Mouse (Mus musculus): ENCODE measurements around the gene Sash1. TPM values are rescaled to one million over a fixed set of nuclear protein-coding genes. Genes with fewer than 3 reads are reported as not detected.

Gene Sash1
- polyA plus RNA-seq, 1 experiment from 2014 or later = 3.6 TPM

- 72% methylated on average over 2 of the region's 2 CpGs for WGBS (ENCODE audit: insufficient replicate concordance)
- no peaks in the 10 kb centered on the region for H3K9me3 ChIP-seq (replicated peaks; ENCODE audit: control insufficient read depth, low read length)
- H3K4me3 ChIP-seq (ENCODE audit: low read depth, low read length) = no peak overlapping the region
- H3K4me1 ChIP-seq (ENCODE audit: control insufficient read depth, insufficient read depth, low read length) = peaks cover 7% of the 10 kb centered on the region; the same call in 1 of the 2 replicates
- H3K9ac ChIP-seq (ENCODE audit: low read depth, low read length) = no peak overlapping the region
- no peak overlapping the region for H3K4me2 ChIP-seq
- H3K27me3 ChIP-seq (ENCODE audit: control insufficient read depth, insufficient read depth, low read length) = no peaks in the 10 kb centered on the region
- no peak overlapping the region for H3K27ac ChIP-seq (ENCODE audit: low read depth, low read length)
- no peak for ATAC-seq (replicated peaks; ENCODE audit: insufficient number of reproducible peaks, low FRiP score, low TSS enrichment)
- H3K36me3 ChIP-seq (ENCODE audit: control insufficient read depth, insufficient read depth, low read length) = no peaks in the 10 kb centered on the region
Observed at GRCm38 (mm10) chr10:8787221-8787620, 98.6 kb downstream of the Sash1 start.

DNA sequence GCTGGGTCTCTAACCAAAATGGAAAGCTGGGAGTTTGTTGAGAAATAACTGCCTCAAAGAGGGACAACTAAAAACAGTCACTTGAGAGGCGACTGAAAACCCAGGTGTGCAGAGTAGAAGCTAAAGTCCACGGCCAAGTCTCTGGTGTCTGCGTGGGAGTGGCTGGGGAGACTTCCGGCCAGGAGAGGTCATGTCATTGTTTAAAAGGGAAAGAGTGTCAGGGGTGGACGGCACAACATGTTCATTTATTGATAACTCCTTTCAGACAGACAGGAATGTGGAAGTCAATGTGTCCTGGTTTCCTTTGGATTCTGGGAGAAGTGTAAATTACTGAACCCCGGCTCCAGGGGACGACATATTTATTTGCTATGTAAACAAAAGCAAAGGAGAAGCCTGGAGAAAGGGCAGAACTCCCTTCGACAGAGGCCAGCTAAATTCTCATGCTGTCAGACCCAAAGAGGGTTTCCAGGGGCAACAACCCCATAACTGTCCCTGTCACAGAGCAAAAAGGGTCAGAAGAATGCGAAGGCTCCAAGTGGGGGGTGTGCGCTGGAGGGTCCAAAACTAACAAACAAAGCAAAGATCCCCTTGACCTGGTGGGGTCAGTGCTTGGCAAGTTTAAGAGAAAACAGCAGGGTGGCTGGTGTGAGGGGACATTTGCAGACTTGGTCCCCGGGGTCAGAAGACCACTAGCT lies 100.3 kb downstream of the Sash1 start:
- Histone ChIP-seq H3K4me2 (no peak overlapping the region), H3K4me1 (ENCODE audit: control insufficient read depth, insufficient read depth, low read length) (peaks cover 7% of the 10 kb centered on the region; the same call in 1 of the 2 replicates), H3K27me3 (ENCODE audit: control insufficient read depth, insufficient read depth, low read length) (no peaks in the 10 kb centered on the region), H3K9ac (ENCODE audit: low read depth, low read length) (no peak overlapping the region), H3K9me3 (replicated peaks; ENCODE audit: control insufficient read depth, low read length) (no peaks in the 10 kb centered on the region), H3K27ac (ENCODE audit: low read depth, low read length) (no peak overlapping the region), H3K36me3 (ENCODE audit: control insufficient read depth, insufficient read depth, low read length) (no peaks in the 10 kb centered on the region), H3K4me3 (ENCODE audit: low read depth, low read length) (no peak overlapping the region)
- ATAC-seq (replicated peaks; ENCODE audit: insufficient number of reproducible peaks, low FRiP score, low TSS enrichment) = no peak
- 44% methylated on average over 11 of the region's 11 CpGs for WGBS (ENCODE audit: insufficient replicate concordance)

DNA sequence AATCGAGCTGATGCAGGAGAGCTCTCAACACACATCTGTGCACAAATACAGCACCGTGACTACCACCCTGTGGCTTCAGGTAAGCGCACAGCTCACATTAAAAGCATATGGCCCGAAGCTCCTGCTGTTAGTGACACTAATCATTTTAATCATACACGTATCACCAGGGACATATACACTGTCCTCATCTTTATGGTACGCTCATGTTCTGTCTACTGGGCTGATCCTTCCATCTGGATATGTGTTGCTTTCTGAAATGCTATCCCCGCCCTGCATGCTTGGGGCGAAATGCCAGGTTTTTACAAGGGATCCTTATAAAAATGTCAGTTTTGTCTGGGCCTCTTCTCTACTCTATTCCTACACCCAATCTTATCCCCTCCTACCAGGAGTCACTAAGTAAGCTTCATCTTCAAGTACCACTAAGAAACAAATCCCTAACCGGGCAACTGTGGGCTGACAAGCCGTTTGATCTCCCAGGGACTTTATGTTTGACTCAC lies 103.9 kb downstream of the Sash1 start:
- H3K9ac ChIP-seq (ENCODE audit: low read depth, low read length) = no peak overlapping the region
- H3K27me3 ChIP-seq (ENCODE audit: control insufficient read depth, insufficient read depth, low read length) = no peaks in the 10 kb centered on the region
- 82% methylated on average over 10 of the region's 10 CpGs for WGBS (ENCODE audit: insufficient replicate concordance)
- no peak overlapping the region for H3K4me3 ChIP-seq (ENCODE audit: low read depth, low read length)
- H3K4me2 ChIP-seq = no peak overlapping the region
- no peaks in the 10 kb centered on the region for H3K9me3 ChIP-seq (replicated peaks; ENCODE audit: control insufficient read depth, low read length)
- H3K36me3 ChIP-seq (ENCODE audit: control insufficient read depth, insufficient read depth, low read length) = no peaks in the 10 kb centered on the region
- ATAC-seq (replicated peaks; ENCODE audit: insufficient number of reproducible peaks, low FRiP score, low TSS enrichment) = no peak
- H3K27ac ChIP-seq (ENCODE audit: low read depth, low read length) = no peak overlapping the region
- H3K4me1 ChIP-seq (ENCODE audit: control insufficient read depth, insufficient read depth, low read length) = peaks cover 7% of the 10 kb centered on the region; the same call in 1 of the 2 replicates

DNA sequence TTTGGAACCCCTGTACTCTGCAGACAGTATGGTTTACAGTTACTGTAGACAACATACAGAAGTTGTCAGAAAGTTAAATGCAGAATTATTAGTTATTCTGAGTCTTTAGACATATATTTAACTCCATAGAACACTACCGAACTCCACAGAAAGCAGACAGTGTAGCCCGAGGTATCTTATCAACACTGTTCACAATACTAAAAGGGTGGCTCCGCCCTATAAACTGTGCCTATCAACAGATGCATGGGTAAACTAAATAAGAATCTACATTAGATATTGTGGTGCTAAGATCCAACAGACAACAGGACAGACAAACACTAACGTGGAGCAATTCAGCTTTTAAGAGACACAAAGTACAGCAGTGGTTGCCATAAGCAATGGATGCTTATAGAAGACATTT lies 106.0 kb downstream of the Sash1 start:
- no peak overlapping the region for H3K4me3 ChIP-seq (ENCODE audit: low read depth, low read length)

DNA sequence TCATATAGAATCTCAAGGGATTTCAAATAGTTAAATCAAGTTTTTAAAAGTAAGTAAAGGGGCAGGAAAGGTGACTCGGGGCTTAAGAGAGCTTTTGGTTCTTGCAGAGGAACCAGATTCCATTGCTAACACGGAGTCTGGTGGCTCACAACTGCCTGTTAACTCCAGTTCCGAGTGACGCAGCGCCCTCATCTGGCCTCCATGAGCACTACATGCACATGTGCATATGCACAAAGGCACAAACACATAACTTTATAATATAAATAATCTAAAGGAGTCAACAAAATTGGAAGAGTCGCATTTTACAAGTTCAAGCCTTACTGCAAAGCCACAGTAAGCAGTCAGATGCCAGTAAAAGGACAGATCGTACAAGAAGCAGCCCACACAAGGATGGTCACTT lies 107.0 kb downstream of the Sash1 start:
- WGBS (ENCODE audit: insufficient replicate concordance) = 87% methylated on average over 7 of the region's 7 CpGs

More for the DNA sequence above, 106.0 kb downstream of the Sash1 start:
- no peak for ATAC-seq (replicated peaks; ENCODE audit: insufficient number of reproducible peaks, low FRiP score, low TSS enrichment)
- H3K27ac ChIP-seq (ENCODE audit: low read depth, low read length) = no peak overlapping the region
- H3K36me3 ChIP-seq (ENCODE audit: control insufficient read depth, insufficient read depth, low read length) = peaks cover 4% of the 10 kb centered on the region; the same call in 1 of the 2 replicates
- H3K9ac ChIP-seq (ENCODE audit: low read depth, low read length) = no peak overlapping the region
- no peaks in the 10 kb centered on the region for H3K27me3 ChIP-seq (ENCODE audit: control insufficient read depth, insufficient read depth, low read length)
- 74% methylated on average over 4 of the region's 4 CpGs for WGBS (ENCODE audit: insufficient replicate concordance)
- H3K9me3 ChIP-seq (replicated peaks; ENCODE audit: control insufficient read depth, low read length) = no peaks in the 10 kb centered on the region
- H3K4me1 ChIP-seq (ENCODE audit: control insufficient read depth, insufficient read depth, low read length) = no peaks in the 10 kb centered on the region
- H3K4me2 ChIP-seq = no peak overlapping the region

DNA sequence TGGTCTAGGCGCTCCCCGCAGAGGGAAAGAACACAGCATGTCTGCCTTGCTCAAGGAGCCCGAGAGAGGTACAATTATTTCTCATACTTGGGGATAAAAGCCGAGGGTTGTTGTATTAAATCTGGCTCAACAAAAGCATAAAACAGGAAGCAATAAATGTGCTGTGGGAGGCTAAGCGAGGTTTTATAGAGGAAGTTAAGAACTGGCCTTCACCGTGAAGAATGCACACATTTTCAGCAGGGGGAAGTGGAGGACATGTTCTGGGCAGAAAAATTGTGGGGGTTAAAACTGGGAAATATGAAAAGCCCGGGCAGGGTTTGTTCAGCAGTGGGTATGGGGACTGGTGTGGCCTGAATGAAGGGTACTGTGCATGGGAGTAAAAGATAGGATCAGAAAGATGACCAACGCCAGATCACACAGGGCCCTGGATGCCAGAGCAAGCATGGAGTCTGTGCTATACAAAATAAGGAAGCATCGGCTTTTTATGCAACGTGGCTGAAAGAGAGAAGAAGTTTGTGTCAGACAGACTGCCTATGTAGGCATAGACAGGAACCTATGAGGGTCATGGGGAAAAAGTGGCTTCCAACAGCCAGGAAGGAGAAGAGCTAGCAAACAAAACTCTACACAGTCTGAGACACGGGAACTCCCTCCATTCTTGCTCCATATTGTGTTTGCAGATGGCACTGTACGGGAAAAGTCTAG lies 108.2 kb downstream of the Sash1 start:
- no peak overlapping the region for H3K27ac ChIP-seq (ENCODE audit: low read depth, low read length)
- no peak overlapping the region for H3K4me2 ChIP-seq
- peaks cover 4% of the 10 kb centered on the region; the same call in 1 of the 2 replicates for H3K36me3 ChIP-seq (ENCODE audit: control insufficient read depth, insufficient read depth, low read length)
- no peaks in the 10 kb centered on the region for H3K27me3 ChIP-seq (ENCODE audit: control insufficient read depth, insufficient read depth, low read length)
- H3K4me3 ChIP-seq (ENCODE audit: low read depth, low read length) = no peak overlapping the region
- 0 out of 2 replicates have a peak, but pooled peaks cover 1% of the 10 kb centered on the region for H3K4me1 ChIP-seq (ENCODE audit: control insufficient read depth, insufficient read depth, low read length)
- no peak overlapping the region for H3K9ac ChIP-seq (ENCODE audit: low read depth, low read length)
- no peak for ATAC-seq (replicated peaks; ENCODE audit: insufficient number of reproducible peaks, low FRiP score, low TSS enrichment)
- no peaks in the 10 kb centered on the region for H3K9me3 ChIP-seq (replicated peaks; ENCODE audit: control insufficient read depth, low read length)
- WGBS (ENCODE audit: insufficient replicate concordance) = 86% methylated on average over 12 of the region's 12 CpGs

More for the DNA sequence above, 107.0 kb downstream of the Sash1 start:
- Histone ChIP-seq H3K4me2 (no peak overlapping the region), H3K27ac (ENCODE audit: low read depth, low read length) (no peak overlapping the region), H3K9me3 (replicated peaks; ENCODE audit: control insufficient read depth, low read length) (no peaks in the 10 kb centered on the region), H3K9ac (ENCODE audit: low read depth, low read length) (no peak overlapping the region), H3K4me3 (ENCODE audit: low read depth, low read length) (no peak overlapping the region), H3K36me3 (ENCODE audit: control insufficient read depth, insufficient read depth, low read length) (peaks cover 4% of the 10 kb centered on the region; the same call in 1 of the 2 replicates), H3K4me1 (ENCODE audit: control insufficient read depth, insufficient read depth, low read length) (no peaks in the 10 kb centered on the region), H3K27me3 (ENCODE audit: control insufficient read depth, insufficient read depth, low read length) (no peaks in the 10 kb centered on the region)
- no peak for ATAC-seq (replicated peaks; ENCODE audit: insufficient number of reproducible peaks, low FRiP score, low TSS enrichment)

- ATAC-seq (replicated peaks; ENCODE audit: insufficient number of reproducible peaks, low FRiP score, low TSS enrichment) = no peak
- 91% methylated on average over 2 of the region's 2 CpGs for WGBS (ENCODE audit: insufficient replicate concordance)
- no peaks in the 10 kb centered on the region for H3K9me3 ChIP-seq (replicated peaks; ENCODE audit: control insufficient read depth, low read length)
- H3K4me3 ChIP-seq (ENCODE audit: low read depth, low read length) = no peak overlapping the region
- no peak overlapping the region for H3K27ac ChIP-seq (ENCODE audit: low read depth, low read length)
- no peaks in the 10 kb centered on the region for H3K27me3 ChIP-seq (ENCODE audit: control insufficient read depth, insufficient read depth, low read length)
- 0 out of 2 replicates have a peak, but pooled peaks cover 6% of the 10 kb centered on the region for H3K4me1 ChIP-seq (ENCODE audit: control insufficient read depth, insufficient read depth, low read length)
- H3K4me2 ChIP-seq = no peak overlapping the region
- H3K36me3 ChIP-seq (ENCODE audit: control insufficient read depth, insufficient read depth, low read length) = peaks cover 4% of the 10 kb centered on the region; the same call in 1 of the 2 replicates
- no peak overlapping the region for H3K9ac ChIP-seq (ENCODE audit: low read depth, low read length)
Observed at GRCm38 (mm10) chr10:8776791-8777190, 109.1 kb downstream of the Sash1 start.

GRCm38 (mm10) chr10:8775794-8776193 lies 110.1 kb downstream of the Sash1 start:
- 0 out of 2 replicates have a peak, but pooled peaks cover 6% of the 10 kb centered on the region for H3K4me1 ChIP-seq (ENCODE audit: control insufficient read depth, insufficient read depth, low read length)
- no peak overlapping the region for H3K4me2 ChIP-seq
- no peak overlapping the region for H3K27ac ChIP-seq (ENCODE audit: low read depth, low read length)
- no peak for ATAC-seq (replicated peaks; ENCODE audit: insufficient number of reproducible peaks, low FRiP score, low TSS enrichment)
- H3K27me3 ChIP-seq (ENCODE audit: control insufficient read depth, insufficient read depth, low read length) = no peaks in the 10 kb centered on the region
- H3K9me3 ChIP-seq (replicated peaks; ENCODE audit: control insufficient read depth, low read length) = no peaks in the 10 kb centered on the region
- H3K4me3 ChIP-seq (ENCODE audit: low read depth, low read length) = no peak overlapping the region
- WGBS (ENCODE audit: insufficient replicate concordance) = 75% methylated on average over 2 of the region's 2 CpGs
- H3K36me3 ChIP-seq (ENCODE audit: control insufficient read depth, insufficient read depth, low read length) = peaks cover 4% of the 10 kb centered on the region; the same call in 1 of the 2 replicates
- no peak overlapping the region for H3K9ac ChIP-seq (ENCODE audit: low read depth, low read length)

All from heart, embryonic 11.5 days (tissue).